Mouse (Mus musculus): Measurements from ENCODE around the gene Nab2. TPM values are rescaled to one million over a fixed set of nuclear protein-coding genes. Genes with fewer than 3 reads are reported as not detected.
A peak's percentile ranks its signal among the peaks of the same experiment; 100 is the strongest.
"Not testable (repeated sequence)": the region's sequence is repeated elsewhere in the genome, so short reads cannot be mapped to it uniquely, and the experiment has no call there.

Gene Nab2
- total RNA-seq, 2 experiments from 2014 or later: 19.0 to 24.8 TPM

- DNase-seq: no peak
Measured at GRCm38 (mm10) chr10:127674046-127674655, 5.8 kb upstream of the Nab2 start.

DNA sequence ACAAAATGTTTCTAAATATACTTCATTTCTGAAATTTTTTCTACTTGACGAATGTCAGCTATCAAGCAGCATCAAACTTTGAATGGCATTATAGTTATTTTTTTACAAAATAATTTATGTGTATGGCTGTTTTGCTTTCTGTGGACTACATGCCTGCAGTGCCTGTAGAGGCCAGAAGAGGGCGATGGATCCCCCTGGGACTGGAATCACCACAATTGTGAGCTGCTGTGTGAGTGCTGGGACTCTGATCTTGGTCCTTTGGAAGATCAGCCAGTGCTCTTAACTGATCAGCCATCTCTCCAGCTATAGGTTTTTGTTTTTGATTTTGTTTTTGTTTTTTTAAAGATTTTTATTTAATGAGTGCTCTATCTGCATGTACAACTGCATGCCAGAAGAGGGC is 2.9 kb upstream of the Nab2 start:
- peak; percentile 40 for DNase-seq

- DNase-seq: no peak
Measured at GRCm38 (mm10) chr10:127670185-127670584, 1.8 kb upstream of the Nab2 start.

- DNase-seq: no peak
Measured at GRCm38 (mm10) chr10:127669170-127669569, 802 bp upstream of the Nab2 start.

- peak; percentile 89 for DNase-seq
Measured at GRCm38 (mm10) chr10:127667269-127668092, 887 bp downstream of the Nab2 start.

DNA sequence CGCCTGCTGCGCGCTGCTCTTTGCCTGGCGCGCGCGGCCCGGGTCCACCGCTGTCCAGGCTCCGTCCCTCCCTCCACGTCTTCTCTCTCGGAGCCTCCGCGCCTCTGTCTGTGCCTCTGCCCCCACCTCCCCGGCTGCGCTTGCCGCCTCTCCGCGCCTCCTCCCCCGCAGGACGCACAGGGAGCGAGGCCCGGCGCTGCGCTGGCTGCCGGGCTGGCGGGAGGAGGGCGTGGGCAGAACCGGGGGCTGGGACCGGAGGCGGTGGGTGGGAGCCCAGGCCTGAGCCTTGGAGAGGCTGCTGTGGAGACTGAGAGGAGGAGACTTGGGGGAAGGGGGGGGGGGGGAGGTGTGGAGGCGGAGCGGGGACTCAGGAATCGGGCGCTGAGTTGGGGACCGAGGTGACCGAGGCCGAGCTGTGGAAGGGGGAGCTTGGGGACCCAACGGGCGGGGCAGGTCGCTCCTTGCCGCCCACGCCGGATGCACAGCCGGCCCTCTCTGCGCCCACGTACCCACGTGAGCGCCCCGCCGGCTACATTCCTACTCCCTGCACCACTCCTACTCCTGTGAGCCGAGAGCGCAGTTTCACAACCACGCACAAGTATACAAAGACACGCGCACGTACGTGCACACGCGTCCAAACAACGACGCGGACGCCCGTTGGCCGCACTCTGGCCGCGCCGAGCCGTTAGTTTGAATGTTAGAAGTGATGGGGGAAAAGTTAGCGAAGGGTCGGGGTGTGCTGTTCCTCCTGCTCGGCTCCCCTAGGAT is 1.7 kb downstream of the Nab2 start, which contains the start of gene Nemp1:
TSS of gene Nemp1 (plus strand) at position 401 of the 768 bp plus-strand sequence.
- peak; percentile 93 for DNase-seq

- no peak for DNase-seq
Measured at GRCm38 (mm10) chr10:127665366-127666181, 2.8 kb downstream of the Nab2 start.

- DNase-seq: no peak
Measured at GRCm38 (mm10) chr10:127664891-127665290, 3.5 kb downstream of the Nab2 start.

DNA sequence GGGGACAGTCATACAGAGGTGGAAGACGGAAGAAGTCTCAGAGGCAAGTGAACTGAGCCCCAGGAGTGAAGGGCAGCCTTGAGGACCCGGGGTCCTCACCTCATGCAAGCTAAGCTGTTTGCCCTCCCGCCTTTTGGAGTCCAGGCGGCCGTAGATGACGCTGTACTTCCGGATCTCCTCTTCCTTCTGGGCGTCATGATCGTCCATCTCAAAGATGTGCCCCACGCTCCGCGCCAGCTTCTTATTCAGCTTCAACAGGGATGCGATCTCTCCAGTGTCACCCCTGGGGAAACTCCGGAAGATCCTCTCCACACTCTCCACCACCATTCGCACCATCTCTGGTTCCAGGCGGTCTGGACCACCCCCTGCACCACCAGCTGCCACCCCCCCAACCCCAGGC is 4.2 kb downstream of the Nab2 start:
- no peak for DNase-seq

DNA sequence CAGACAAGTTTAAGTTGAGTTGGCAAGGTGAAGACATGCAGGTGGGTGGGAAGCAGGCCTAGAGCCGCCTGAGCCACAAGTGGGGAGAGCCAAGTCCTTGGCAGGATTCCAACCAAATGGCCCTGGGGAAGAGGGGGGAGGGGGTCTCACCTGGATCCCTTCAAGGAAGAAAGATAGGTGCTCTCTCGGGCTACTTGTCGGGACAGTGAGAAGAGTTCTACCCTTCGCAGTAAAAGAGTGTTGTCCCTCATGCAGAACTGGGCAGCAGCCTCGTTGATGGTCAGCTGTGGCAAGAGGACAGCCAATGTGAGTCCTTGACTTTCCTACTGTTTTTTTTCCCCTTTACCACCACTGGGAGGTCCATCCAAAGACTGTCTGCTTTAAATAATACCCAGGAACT is 4.8 kb downstream of the Nab2 start:
- DNase-seq: no peak

GRCm38 (mm10) chr10:127662666-127663253 is 5.6 kb downstream of the Nab2 start:
- DNase-seq: peak; percentile 57

- peak; percentile 83 for DNase-seq
Measured at GRCm38 (mm10) chr10:127661915-127662663, 6.3 kb downstream of the Nab2 start.

- DNase-seq: no peak
Measured at GRCm38 (mm10) chr10:127661291-127661914, 7.0 kb downstream of the Nab2 start.

GRCm38 (mm10) chr10:127659551-127659950 is 8.8 kb downstream of the Nab2 start:
- no peak for DNase-seq

- DNase-seq: no peak
Measured at GRCm38 (mm10) chr10:127658076-127658475, 10.3 kb downstream of the Nab2 start.

DNA sequence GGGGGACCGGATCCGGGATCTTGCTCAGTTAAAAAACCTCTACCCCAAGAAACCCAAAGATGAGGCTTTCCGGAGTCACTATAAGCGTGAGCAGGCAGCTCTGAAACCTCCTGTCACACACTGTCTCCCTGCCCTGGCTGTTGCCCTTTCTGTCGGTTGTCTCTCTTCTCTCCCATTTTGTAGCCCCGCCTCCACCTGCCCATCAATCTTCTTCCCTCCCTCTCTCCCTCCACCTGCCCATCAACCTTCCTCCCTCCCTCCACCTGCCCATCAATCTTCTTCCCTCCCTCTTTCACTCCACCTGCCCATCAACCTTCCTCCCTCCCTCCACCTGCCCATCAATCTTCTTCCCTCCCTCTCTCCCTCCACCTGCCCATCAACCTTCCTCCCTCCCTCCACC is 10.8 kb downstream of the Nab2 start:
- not testable (repeated sequence) for DNase-seq

DNA sequence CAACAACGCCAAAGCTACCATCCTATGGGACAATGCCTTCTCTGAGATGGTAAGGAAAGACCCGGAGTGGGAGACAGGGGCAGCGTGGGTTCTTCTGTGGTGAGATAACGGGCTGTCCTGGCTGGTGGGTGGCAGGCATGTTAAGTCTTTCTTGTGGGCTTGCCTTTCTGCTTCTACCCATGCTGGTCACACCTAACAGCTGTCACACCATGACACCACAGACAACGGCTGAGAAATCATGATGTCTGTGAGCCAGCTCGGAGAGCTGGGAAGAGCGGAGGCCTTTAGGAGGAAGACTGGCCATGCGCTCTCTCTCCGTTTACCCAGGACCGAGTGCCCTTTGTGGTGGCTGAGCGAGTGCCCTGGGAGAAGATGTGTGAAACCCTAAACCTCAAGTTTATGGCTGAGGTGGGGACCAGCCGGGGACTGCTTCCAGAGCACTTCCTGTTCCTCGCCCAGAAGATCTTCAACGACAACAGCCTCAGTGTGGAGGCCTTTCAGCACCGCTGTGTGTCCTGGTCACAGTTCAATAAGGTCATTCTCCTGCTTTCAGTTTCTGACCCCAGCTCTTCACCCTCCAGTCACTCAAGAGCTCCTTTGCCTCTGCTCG is 13.3 kb downstream of the Nab2 start:
- DNase-seq: no peak

DNA sequence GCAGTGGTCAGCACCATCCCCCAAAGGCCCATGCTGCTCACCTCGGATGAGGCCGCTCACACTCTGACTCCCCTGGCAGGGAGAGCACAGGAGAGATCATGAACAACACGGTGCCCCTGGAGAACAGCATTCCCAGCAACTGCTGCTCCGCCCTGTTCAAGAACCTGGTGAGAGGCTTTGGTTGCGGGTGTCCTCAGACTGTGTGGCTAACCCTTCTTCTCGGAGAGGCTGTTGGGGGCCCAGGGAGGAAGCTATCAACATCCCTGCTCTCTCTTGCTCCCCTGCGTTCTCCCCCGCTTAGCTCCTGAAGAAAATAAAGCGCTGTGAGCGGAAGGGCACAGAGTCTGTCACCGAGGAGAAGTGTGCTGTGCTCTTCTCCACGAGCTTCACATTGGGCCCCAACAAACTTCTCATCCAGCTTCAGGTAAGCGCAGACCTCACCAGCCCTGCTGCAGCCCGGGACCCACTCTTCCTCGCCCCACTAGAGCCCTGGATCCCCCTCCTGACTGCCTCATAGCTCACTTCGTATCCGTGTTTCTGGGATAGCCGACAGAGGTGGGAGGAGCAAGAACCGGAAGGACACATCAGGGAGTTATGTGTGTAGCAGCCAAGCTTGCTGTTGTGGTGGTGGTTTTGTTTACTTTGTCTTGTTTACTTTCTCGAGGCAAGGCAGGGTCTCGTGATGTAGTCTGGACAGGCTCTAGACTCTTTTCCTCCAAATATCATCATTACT is 15.3 kb downstream of the Nab2 start:
- no peak for DNase-seq

GRCm38 (mm10) chr10:127645791-127646190 is 22.6 kb downstream of the Nab2 start:
- DNase-seq: no peak

Data from adrenal gland, postnatal 10 days (tissue).